9 mouse cellular contexts compared by ENCODE assay signal in genomic region chr3:80958591-80958990, GRCm38 (mm10). TPM values are rescaled to one million over a fixed set of nuclear protein-coding genes. Genes with fewer than 3 reads are reported as not detected.
A peak's percentile ranks its signal among the peaks of the same experiment; 100 is the strongest.
DNase-seq lines count a peak whose midpoint lies in the region; ATAC-seq and TF ChIP-seq lines count a peak whose summit lies in the region.
"Had no signal": no experiment of that assay in that cellular context is flagged by ENCODE, and none has a peak within 500 bp of the region (broad histone marks: within the 10 kb centered on the region; RNA-seq: fewer than 3 reads in every experiment).

No protein-coding gene starts in this region.

- no peaks in the 10 kb centered on the region for H3K4me1 ChIP-seq in kidney, embryonic 14.5 days (ENCODE audit: control insufficient read depth, insufficient read depth, low read length)
- H3K4me1 ChIP-seq in limb, embryonic 11.5 days (ENCODE audit: control insufficient read depth, insufficient read depth, low read length) = no peaks in the 10 kb centered on the region

- no peak for TF ChIP-seq POLR2A in myocyte (IDR thresholded peaks at IDR 0.05; ENCODE audit: insufficient read length, low read depth)

- H3K4me3 ChIP-seq in kidney, embryonic 14.5 days (ENCODE audit: low read length) = no peak overlapping the region
- H3K4me3 ChIP-seq in limb, embryonic 11.5 days (ENCODE audit: low read depth, low read length) = no peak overlapping the region
- H3K4me3 ChIP-seq in myocyte = no peak overlapping the region
- H3K4me3 ChIP-seq: embryonic facial prominence, embryonic 15.5 days had no signal

- H3K9ac ChIP-seq in kidney, embryonic 14.5 days (ENCODE audit: low read depth, low read length) = no peak overlapping the region
- H3K9ac ChIP-seq in limb, embryonic 11.5 days (ENCODE audit: low read length) = no peak overlapping the region
- H3K9ac ChIP-seq: embryonic facial prominence, embryonic 15.5 days had no signal

- peak; percentile 90 for DNase-seq in 3T3-L1 (ENCODE audit: low read depth, low spot score)
- DNase-seq in T-cell, adult 2 months (ENCODE audit: low spot score) = peak; percentile 2
- peak; percentile 30 to 56 for DNase-seq in cerebellum, postnatal 4 days (ENCODE audit: low spot score in 2 of 2)
- peak; percentile 28 for DNase-seq in gastrocnemius, postnatal 14 days
- peak; percentile 56 for DNase-seq in limb, embryonic 11.5 days (ENCODE audit: low spot score)
- peak; percentile 44 for DNase-seq in telencephalon, adult 2 months (ENCODE audit: low read depth, low spot score)

- H3ac ChIP-seq in myocyte (ENCODE audit: control insufficient read depth, insufficient read length) = no peak overlapping the region

- 58% methylated on average over 1 of the region's 1 CpGs for WGBS in kidney, embryonic 14.5 days
- WGBS in limb, embryonic 11.5 days = 27% methylated on average over 1 of the region's 1 CpGs

- no peaks in the 10 kb centered on the region for H3K79me2 ChIP-seq in myocyte (ENCODE audit: control insufficient read depth, insufficient read depth)

- H3K9me3 ChIP-seq in kidney, embryonic 14.5 days (ENCODE audit: control insufficient read depth, low read length) = no peaks in the 10 kb centered on the region
- H3K9me3 ChIP-seq in limb, embryonic 11.5 days (ENCODE audit: control insufficient read depth, low read length) = no peaks in the 10 kb centered on the region
- H3K9me3 ChIP-seq: embryonic facial prominence, embryonic 15.5 days had no signal

- H3K4me2 ChIP-seq in kidney, embryonic 14.5 days (replicated peaks; ENCODE audit: low read depth, low read length) = no peak overlapping the region
- H3K4me2 ChIP-seq in limb, embryonic 11.5 days (ENCODE audit: low read depth, severe bottlenecking) = no peak overlapping the region
- no peak overlapping the region for H3K4me2 ChIP-seq in myocyte (ENCODE audit: low read depth)
- H3K4me2 ChIP-seq: embryonic facial prominence, embryonic 15.5 days had no signal

- no peaks in the 10 kb centered on the region for H3K36me3 ChIP-seq in kidney, embryonic 14.5 days (ENCODE audit: control insufficient read depth, insufficient read depth, low read length)
- H3K36me3 ChIP-seq in limb, embryonic 11.5 days (ENCODE audit: control insufficient read depth, insufficient read depth, low read length) = no peaks in the 10 kb centered on the region
- no peaks in the 10 kb centered on the region for H3K36me3 ChIP-seq in myocyte (ENCODE audit: control insufficient read depth, insufficient read depth)
- H3K36me3 ChIP-seq: embryonic facial prominence, embryonic 15.5 days had no signal

- intact Hi-C loops in gastrocnemius, postnatal 14 days (cut with DNase I; ENCODE audit: low total_unique reads) = loop anchor here (5.0 kb wide), 2 partner anchors 824 to 969 kb away; no protein-coding TSS in a partner anchor

- peak; percentile 73 for ATAC-seq in kidney, embryonic 14.5 days (ENCODE audit: low FRiP score, low TSS enrichment)
- 0 out of 2 replicates have a peak, but pooled peaks have one; percentile 57 for ATAC-seq in limb, embryonic 11.5 days (ENCODE audit: insufficient number of reproducible peaks, low FRiP score, low TSS enrichment, low read depth)

- H3K27ac ChIP-seq in kidney, embryonic 14.5 days (ENCODE audit: low read depth, low read length) = no peak overlapping the region
- no peak overlapping the region for H3K27ac ChIP-seq in limb, embryonic 11.5 days (replicated peaks; ENCODE audit: low read depth, low read length)
- H3K27ac ChIP-seq: embryonic facial prominence, embryonic 15.5 days had no signal

- no peaks in the 10 kb centered on the region for H3K27me3 ChIP-seq in kidney, embryonic 14.5 days (ENCODE audit: control insufficient read depth, insufficient read depth, low read length)
- H3K27me3 ChIP-seq in limb, embryonic 11.5 days (ENCODE audit: control insufficient read depth, insufficient read depth, low read length) = no peaks in the 10 kb centered on the region
- H3K27me3 ChIP-seq in myocyte (ENCODE audit: control insufficient read depth, insufficient read depth, insufficient read length) = no peaks in the 10 kb centered on the region
- H3K27me3 ChIP-seq: embryonic facial prominence, embryonic 15.5 days had no signal

TF ChIP-seq in myocyte, 11 proteins besides CTCF, POLR2A, EP300 and RAD21:
- TF ChIP-seq CEBPB (IDR thresholded peaks at IDR 0.05; ENCODE audit: insufficient read depth, poor library complexity, severe bottlenecking) = 0 out of 2 replicates have a peak, but pooled peaks have one; percentile 3
- TF ChIP-seq MYOD1 (IDR thresholded peaks at IDR 0.05; ENCODE audit: control insufficient read depth in 1 of 3, insufficient read length in 2 of 3, low read depth in 2 of 3) = no peak
- no peak for TF ChIP-seq USF1 (IDR thresholded peaks at IDR 0.05; ENCODE audit: low read depth)
- TF ChIP-seq MYOG (IDR thresholded peaks at IDR 0.05; ENCODE audit: control insufficient read depth in 1 of 3, insufficient read depth in 1 of 3, insufficient read length in 2 of 3, low read depth in 2 of 3) = no peak
- no peak for TF ChIP-seq SRF (IDR thresholded peaks at IDR 0.05; ENCODE audit: control insufficient read depth, insufficient read length, low read depth)

RNA-seq across cellular contexts. Expression of gene Glrb, which starts 45.1 kb away (rescaled TPM):
- under 1 TPM; 0.24 to 0.47 TPM for total RNA-seq in gastrocnemius, postnatal 14 days (2021)
- polyA plus RNA-seq in kidney, embryonic 14.5 days (2014; fragmentation: Nextera tagmentation; extraction: Ambion mirVana) = 8.9 and 9.4 TPM in 2 replicates
- 25.8 and 26.6 TPM in 2 replicates for polyA plus RNA-seq in limb, embryonic 11.5 days (2014; fragmentation: Nextera tagmentation; extraction: Ambion mirVana)
- 3.4 TPM for polyA plus RNA-seq in myocyte (2012; fragmentation: generic; extraction: Trizol)

Comparison
In these comparisons a context has a peak if more than half of its experiments do, and no peak if none do; other contexts are left out.
1. DNase-seq: peak in every context shown above with its lines; median percentile 90 in 3T3-L1; 56 in limb, embryonic 11.5 days; 44 in telencephalon, adult 2 months; 43 in cerebellum, postnatal 4 days; 28 in gastrocnemius, postnatal 14 days; 2 in T-cell, adult 2 months.